Mouse (Mus musculus) kidney, postnatal 4 days (tissue): ENCODE data around the gene Klf2.

Experiments
- DNase-seq, 2 experiments: peaks; one replicate each; pipeline ENCODE4 v3.0.0; 2021; ENCODE audit warnings: mixed read lengths in 2 of 2

The Klf2 gene

GRCm38 (mm10) chr8:72333429-72334143 is 14.8 kb downstream of the Klf2 start:
- DNase-seq: peak; percentile 14 to 20

- DNase-seq: no peak
These were observed 15.4 kb downstream of the Klf2 start for GRCm38 (mm10) chr8:72334144-72334641.

- DNase-seq: no peak
These were observed 17.4 kb downstream of the Klf2 start for GRCm38 (mm10) chr8:72336273-72336672.

- no peak for DNase-seq
These were observed 18.2 kb downstream of the Klf2 start for GRCm38 (mm10) chr8:72337034-72337433.

- no peak for DNase-seq
These were observed 23.9 kb downstream of the Klf2 start for GRCm38 (mm10) chr8:72342556-72343300.

- DNase-seq: no peak
These were observed 24.9 kb downstream of the Klf2 start for GRCm38 (mm10) chr8:72343725-72344124.

- no peak for DNase-seq
These were observed 28.7 kb downstream of the Klf2 start for GRCm38 (mm10) chr8:72347553-72347952.

- DNase-seq: no peak
These were observed 29.3 kb downstream of the Klf2 start for GRCm38 (mm10) chr8:72348114-72348513.

- no peak for DNase-seq
These were observed 30.1 kb downstream of the Klf2 start for GRCm38 (mm10) chr8:72348956-72349355.

GRCm38 (mm10) chr8:72349838-72350237 is 31.0 kb downstream of the Klf2 start:
- DNase-seq: no peak

GRCm38 (mm10) chr8:72350727-72351126 is 31.9 kb downstream of the Klf2 start:
- no peak for DNase-seq

GRCm38 (mm10) chr8:72351405-72352005 is 32.7 kb downstream of the Klf2 start:
- no peak for DNase-seq

- DNase-seq: peak; percentile 42 to 54
These were observed 34.3 kb downstream of the Klf2 start for GRCm38 (mm10) chr8:72352951-72353699.

GRCm38 (mm10) chr8:72353700-72354045 is 34.8 kb downstream of the Klf2 start:
- DNase-seq: no peak

GRCm38 (mm10) chr8:72354272-72354671 is 35.4 kb downstream of the Klf2 start:
- DNase-seq: peak; percentile 27 to 62

GRCm38 (mm10) chr8:72356593-72356992 is 37.8 kb downstream of the Klf2 start:
- DNase-seq: no peak

GRCm38 (mm10) chr8:72360162-72360561 is 41.3 kb downstream of the Klf2 start:
- no peak for DNase-seq

GRCm38 (mm10) chr8:72362754-72363153 is 43.9 kb downstream of the Klf2 start:
- no peak for DNase-seq

GRCm38 (mm10) chr8:72363457-72363856 is 44.6 kb downstream of the Klf2 start:
- peak; percentile 13 to 27 for DNase-seq

- DNase-seq: no peak
These were observed 46.2 kb downstream of the Klf2 start for GRCm38 (mm10) chr8:72365016-72365415.

- peak; percentile 86 to 90 for DNase-seq
These were observed 47.0 kb downstream of the Klf2 start for GRCm38 (mm10) chr8:72365826-72366225.

- no peak for DNase-seq
These were observed 47.6 kb downstream of the Klf2 start for GRCm38 (mm10) chr8:72366435-72366834.
